Mouse (Mus musculus) kidney, adult 10 weeks (tissue): Measurements from ENCODE around the gene Thap8. TPM values are rescaled to one million over a fixed set of nuclear protein-coding genes. Genes with fewer than 3 reads are reported as not detected.

Source experiments
- polyA plus RNA-seq: library from polyadenylated mRNA; stranded (reverse); fragments of 350-450 nt; fragmentation: Illumina TruSeq; extraction: RNeasy Lipid Tissue Mini Kit (QIAGEN cat#74804); gene quantifications from one replicate; pipeline ENCODE4 v1.2.3, GENCODE M21; 2014; ENCODE audit warnings: low read depth, low replicate concordance

Thap8 gene
- polyA plus RNA-seq, result not detected

DNA sequence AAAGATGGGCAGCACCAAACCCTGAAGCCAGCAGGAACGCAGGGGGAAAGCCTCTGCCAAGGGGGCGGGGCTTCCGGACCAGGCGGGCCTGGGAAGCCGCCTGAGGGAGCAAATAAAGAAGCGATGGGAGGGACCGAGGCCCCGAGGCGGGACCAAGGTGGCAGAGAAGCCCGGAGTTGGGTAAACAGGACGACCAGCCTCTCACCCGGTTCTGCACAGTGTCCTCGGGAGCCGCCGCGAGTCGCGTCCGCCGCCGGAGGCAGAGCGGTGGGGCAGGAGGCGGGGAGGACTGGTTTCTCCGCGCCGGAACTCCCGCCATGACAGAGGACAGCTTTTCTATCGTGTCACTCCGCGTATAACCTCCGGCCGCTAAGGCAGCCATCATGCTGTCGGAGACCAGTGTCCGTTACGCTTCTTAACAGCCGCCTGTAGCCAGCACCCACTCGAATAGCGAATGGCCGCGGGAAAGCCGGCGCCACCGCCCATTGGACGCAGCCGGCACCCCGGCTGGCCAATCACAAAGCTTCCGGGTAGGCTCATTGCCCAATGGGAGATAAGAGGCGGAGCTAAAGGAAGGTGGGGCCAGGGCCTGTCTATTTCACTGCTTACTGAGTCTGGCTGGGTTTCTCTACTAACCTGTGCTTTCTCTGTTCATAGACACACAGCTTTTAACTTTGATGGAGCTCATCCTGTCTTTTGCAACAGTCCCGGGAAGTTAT is at the start of gene Thap8, which contains the start of gene Wdr62:
Thap8 (plus strand) TSS at position 144 of the 719 bp plus-strand sequence.
Wdr62 (minus strand) TSS at position 469 of the 719 bp plus-strand sequence.

GRCm38 (mm10) chr7:30231669-30232454 is 48.0 kb upstream of the Thap8 start, which contains the start of the genes Polr2i and Tbcb:
TSS of gene Polr2i (plus strand) at chr7:30231948.
TSS of gene Tbcb (minus strand) at chr7:30232272.

GRCm38 (mm10) chr7:30235625-30236024 is 44.3 kb upstream of the Thap8 start, which contains the start of gene Ovol3:
TSS of gene Ovol3 (minus strand) at chr7:30235725.

DNA sequence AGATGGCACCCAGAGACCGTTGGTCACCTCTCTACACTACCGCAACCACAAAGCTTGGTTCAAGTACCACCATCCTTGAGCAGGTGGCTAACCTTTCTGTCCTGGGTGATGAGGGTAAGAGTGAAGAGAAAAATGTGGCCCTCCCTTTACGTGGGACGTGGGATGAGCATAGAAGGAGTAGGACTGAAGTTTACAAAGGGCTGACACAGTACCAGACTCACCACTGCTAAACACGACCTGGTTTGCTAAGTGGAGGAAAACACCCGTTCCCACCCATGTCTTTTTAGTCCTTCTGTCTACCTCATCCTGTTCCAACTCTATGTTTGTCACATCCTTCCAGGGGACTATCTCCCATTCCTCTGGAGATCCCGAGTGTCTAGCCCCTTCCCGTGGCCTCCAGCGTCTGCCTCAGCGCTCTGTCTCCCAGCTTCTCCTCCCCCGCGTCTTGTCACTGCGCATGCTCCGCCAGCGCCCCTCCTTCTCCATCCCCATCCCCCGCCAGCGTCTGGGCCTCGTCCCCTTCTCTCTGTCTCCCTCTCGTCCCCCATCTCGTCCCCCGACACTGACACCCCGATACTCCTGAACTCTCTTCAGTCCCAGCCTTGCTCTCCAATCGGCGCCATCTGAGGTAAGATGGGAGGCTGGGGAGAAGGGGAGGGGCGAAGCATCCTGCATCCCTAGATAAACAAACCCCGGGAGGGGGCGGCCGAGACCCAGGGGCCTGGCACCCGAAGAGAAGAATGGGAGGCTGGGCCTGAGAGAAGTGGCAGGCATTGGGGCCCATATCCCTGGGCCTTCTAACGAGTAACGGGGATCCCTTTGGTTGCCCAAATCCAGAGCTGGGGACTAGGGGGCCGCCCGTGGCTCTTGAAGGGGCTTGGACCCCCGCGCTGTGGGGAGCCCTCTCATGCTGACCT is 11.6 kb downstream of the Thap8 start, which contains the start of gene Clip3:
Clip3 (plus strand) TSS at position 514 of the 917 bp plus-strand sequence.

DNA sequence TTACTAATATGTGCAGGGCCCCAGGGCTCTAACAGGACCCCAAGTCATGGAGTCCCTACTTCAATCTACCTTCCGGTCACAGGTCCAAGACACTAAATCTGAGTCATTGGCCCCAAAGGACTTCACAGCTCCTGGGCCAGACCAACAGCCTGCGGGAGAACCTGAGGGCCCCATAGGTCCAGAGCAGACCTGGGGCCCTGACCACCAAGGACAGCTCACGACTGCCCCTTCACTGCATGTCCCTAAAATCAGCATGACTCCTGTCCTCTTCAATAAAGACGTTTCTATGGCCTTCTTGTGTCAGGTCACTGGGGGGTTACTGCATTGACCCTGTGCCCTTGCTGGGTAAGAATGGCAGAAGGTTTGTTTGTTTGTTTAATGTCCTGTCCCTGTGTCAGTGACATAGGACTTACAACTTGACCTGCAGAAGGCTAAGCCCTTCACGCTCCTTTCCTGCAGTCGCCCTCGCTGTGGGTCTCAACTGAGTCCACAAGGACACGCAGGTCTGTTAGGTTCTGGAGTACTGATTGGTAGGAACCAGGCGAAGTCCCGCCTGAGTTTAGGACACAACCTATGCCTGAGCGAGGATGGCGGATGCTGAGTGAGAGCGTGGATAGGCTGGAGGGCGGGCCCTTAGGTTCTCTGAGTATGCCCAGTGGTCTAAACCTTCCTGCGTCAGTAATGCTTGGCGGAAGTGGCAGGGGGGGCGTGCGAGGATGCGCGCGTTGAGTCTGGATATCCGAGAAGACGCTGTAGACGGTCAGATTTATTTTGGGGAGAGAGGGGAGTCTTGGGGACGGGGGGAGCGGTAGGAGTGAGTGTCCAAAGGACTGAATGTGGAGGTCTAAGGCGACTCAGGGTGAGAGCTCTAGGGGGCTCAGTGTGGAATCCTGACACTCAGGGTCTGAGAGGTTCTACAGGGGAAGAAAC is 28.4 kb downstream of the Thap8 start, which contains the start of gene Alkbh6:
Alkbh6 (plus strand) TSS at position 642 of the 930 bp plus-strand sequence.

GRCm38 (mm10) chr7:30314721-30315155 is 34.8 kb downstream of the Thap8 start, which contains the start of gene Syne4:
TSS of gene Syne4 (plus strand) at chr7:30314807.

DNA sequence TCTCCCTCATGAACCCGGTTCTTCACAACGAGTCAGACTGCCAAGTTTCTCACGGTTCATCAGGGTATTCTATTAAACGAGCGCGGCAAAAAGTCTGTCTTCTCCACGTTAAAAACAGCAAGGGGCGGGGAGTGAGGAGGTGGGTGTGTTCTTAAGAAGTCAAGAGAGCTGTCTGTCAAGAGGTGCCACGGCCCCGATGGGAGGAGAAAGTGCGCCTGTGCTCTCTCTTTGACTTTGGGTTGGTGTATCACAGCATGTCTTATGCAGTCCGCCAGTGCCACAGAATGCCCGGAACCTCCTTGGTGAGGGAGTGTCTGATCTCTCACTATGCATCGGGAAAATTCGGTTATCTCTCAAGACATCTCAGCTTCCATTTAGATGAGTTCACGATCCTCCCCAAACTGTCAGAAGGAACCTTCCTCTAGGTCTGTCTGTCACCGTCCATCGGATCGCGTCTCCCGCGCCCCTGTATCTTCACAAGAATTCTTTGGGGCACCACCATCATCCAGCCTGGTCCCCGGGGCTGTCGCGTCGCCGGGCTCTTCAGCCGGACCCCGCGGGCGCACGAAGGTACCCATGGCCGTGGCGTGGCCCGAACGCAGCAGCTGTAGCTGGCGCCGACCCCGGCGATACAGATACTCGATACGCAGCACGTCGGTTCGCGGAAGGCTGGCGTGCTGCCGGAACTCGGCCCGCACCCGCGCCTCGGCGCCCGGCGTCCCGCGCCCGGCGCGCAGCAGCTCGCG is 41.8 kb downstream of the Thap8 start, which contains the start of gene E130208F15Rik:
E130208F15Rik (plus strand) TSS at position 202 of the 746 bp plus-strand sequence.

DNA sequence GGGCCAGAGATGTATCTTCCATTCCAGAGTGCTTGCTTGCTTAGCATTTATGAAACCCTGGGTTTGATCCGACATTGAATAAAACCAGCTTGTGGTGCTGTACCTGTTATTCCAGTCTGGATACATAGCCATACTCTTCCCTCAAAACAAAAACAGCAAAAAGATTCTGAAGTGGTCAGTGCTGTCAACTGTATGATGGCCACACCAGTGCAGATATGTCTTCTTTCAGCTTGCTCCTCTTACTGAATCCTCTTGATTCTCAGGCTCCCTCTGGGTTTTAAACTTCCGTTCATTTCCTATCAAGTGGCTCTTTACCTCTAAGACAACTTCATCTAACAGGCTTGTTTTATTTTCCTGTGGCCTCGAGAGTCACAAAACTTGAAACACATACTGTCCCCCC is 43.9 kb downstream of the Thap8 start, which contains the start of gene Sdhaf1:
Sdhaf1 (minus strand) TSS at position 101 of the 400 bp plus-strand sequence.

Other genes with a start within 250 kb of the Thap8 start
- gene Zfp14, start 228.7 kb upstream of the Thap8 start, polyA plus RNA-seq, result 3.1 TPM
- gene Zfp82, start 207.2 kb upstream of the Thap8 start, polyA plus RNA-seq, result 2.0 TPM
- gene Gm26920, start 189.7 kb upstream of the Thap8 start, polyA plus RNA-seq, result not detected
- gene Zfp566, start 189.6 kb upstream of the Thap8 start, polyA plus RNA-seq, result 1.9 TPM
- 97.5 TPM for gene Zfp260, start 185.3 kb upstream of the Thap8 start, polyA plus RNA-seq
- 0.93 TPM for gene Zfp382, start 158.2 kb upstream of the Thap8 start, polyA plus RNA-seq
- gene Zfp146, start 110.3 kb upstream of the Thap8 start, polyA plus RNA-seq, result 32.4 TPM
- gene Cox7a1, start 96.0 kb upstream of the Thap8 start, polyA plus RNA-seq, result not detected
- 58.2 TPM for gene Capns1, start 81.3 kb upstream of the Thap8 start, polyA plus RNA-seq
- gene Polr2i, start 48.1 kb upstream of the Thap8 start, polyA plus RNA-seq, result not detected
- gene Tbcb, start 47.8 kb upstream of the Thap8 start, polyA plus RNA-seq, result 7.6 TPM
- gene Ovol3, start 44.4 kb upstream of the Thap8 start, polyA plus RNA-seq, result not detected
- gene Wdr62, start 325 bp downstream of the Thap8 start, polyA plus RNA-seq, result not detected
- gene Clip3, start 11.6 kb downstream of the Thap8 start, polyA plus RNA-seq, result 1.7 TPM
- 4.7 TPM for gene Alkbh6, start 28.6 kb downstream of the Thap8 start, polyA plus RNA-seq
- gene Syne4, start 34.7 kb downstream of the Thap8 start, polyA plus RNA-seq, result 5.0 TPM
- gene E130208F15Rik, start 41.6 kb downstream of the Thap8 start, polyA plus RNA-seq, result 1.4 TPM
- 5.7 TPM for gene Sdhaf1, start 43.8 kb downstream of the Thap8 start, polyA plus RNA-seq
- gene Lrfn3, start 82.7 kb downstream of the Thap8 start, polyA plus RNA-seq, result 0.69 TPM
- gene Tyrobp, start 133.7 kb downstream of the Thap8 start, polyA plus RNA-seq, result 0.97 TPM
- not detected for gene Hcst, start 139.8 kb downstream of the Thap8 start, polyA plus RNA-seq
- gene Nfkbid, start 141.6 kb downstream of the Thap8 start, polyA plus RNA-seq, result not detected
- gene Aplp1, start 165.4 kb downstream of the Thap8 start, polyA plus RNA-seq, result 1.6 TPM
- gene Kirrel2, start 177.6 kb downstream of the Thap8 start, polyA plus RNA-seq, result not detected
- 3.5 TPM for gene Nphs1, start 178.2 kb downstream of the Thap8 start, polyA plus RNA-seq
- 2.5 TPM for gene Prodh2, start 213.5 kb downstream of the Thap8 start, polyA plus RNA-seq